Mouse (Mus musculus): Measurements from ENCODE around the gene Fgfr4.
A peak's percentile ranks its signal among the peaks of the same experiment; 100 is the strongest.

Fgfr4 gene

DNA sequence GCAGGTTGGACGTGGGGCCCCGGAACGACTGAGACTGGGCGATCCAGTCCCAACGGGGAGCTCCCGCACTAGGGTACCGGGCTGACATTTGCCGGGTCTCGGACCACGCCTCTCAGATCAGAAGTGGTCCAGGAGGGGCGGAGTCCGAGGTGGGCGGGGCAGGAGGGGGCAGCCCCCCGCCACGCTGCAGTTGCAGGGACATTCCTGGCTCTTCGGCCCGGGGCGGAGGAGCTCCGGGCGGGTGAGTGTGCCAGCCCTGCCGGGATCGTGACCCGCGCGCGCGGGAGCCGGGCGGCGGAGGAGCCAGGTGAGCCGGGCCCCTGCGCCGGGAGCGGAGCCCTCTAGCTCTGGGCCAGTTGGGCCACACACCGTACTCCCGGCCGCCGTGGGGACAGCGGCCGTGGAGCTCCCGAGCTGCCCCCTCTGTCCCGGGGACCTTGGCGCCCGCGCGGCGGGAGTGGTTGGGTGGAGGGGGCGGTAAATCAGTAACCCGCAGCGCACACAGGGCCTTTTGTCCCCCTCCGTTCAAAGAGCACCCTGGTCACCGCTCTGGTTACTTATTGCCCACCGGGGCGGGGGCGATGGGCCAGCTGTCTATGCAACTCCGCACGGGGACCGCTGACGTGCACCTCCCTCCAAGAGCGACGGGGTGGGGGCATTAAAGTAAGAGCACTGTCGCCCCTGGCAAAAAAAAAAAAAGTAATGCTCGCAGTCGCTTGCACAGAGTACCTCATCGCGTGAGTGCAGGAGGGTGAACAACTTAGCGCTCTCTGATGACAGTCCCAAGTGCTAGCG, at the start of gene Fgfr4:
TSS of gene Fgfr4 (plus strand) at position 20 of the 795 bp plus-strand sequence.
- DNase-seq (ENCODE audit: extremely low read depth, insufficient read length, low spot score): no peak

GRCm38 (mm10) chr13:55103351-55103750, 49.1 kb upstream of the Fgfr4 start:
- no peak for DNase-seq (ENCODE audit: extremely low read depth, insufficient read length, low spot score)

DNA sequence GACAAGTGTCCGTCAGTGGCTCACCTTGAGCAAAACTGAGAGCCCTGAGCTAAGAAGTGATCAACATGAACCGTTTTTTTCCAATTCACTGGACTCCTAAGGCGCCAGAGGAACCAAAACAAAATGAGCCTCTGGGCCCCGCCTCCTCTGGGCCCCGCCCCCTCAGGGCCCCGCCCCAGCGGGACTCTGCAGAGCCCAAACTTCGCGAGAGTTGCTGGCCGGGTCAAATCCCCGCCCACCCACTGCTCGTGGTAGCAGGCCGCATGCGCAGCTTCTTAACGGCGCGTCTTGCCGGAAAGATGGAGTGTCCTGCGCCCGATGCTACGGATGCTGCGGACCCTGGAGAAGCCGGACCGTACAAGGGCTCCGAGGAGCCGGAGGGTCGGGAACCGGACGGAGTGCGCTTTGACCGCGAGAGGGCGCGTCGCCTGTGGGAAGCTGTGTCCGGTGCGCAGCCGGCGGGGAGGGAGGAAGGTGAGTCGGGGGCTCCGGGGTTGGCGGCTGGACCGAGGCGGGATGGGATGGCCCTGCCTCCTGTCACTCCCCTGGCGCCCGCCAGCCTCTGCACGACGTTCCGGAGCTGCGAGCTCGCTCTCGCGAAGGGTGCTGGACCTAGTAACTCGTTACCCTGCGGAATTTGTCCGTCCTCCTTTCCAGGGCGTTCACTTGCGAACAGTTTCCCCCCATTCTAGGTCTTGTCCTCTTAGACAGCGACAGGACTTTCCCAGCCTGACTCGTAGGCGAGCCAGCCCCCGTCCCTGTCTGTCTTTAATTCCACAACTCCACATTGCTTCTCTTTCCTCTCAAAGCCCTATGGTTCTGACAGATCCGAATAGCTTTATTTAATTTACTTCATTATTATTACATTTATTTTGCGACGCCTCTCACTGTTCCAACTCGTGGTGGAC, 47.1 kb upstream of the Fgfr4 start, which contains the start of gene Zfp346:
TSS of gene Zfp346 (plus strand) at position 267 of the 908 bp plus-strand sequence.
- DNase-seq (ENCODE audit: extremely low read depth, insufficient read length, low spot score): peak; percentile 94

DNA sequence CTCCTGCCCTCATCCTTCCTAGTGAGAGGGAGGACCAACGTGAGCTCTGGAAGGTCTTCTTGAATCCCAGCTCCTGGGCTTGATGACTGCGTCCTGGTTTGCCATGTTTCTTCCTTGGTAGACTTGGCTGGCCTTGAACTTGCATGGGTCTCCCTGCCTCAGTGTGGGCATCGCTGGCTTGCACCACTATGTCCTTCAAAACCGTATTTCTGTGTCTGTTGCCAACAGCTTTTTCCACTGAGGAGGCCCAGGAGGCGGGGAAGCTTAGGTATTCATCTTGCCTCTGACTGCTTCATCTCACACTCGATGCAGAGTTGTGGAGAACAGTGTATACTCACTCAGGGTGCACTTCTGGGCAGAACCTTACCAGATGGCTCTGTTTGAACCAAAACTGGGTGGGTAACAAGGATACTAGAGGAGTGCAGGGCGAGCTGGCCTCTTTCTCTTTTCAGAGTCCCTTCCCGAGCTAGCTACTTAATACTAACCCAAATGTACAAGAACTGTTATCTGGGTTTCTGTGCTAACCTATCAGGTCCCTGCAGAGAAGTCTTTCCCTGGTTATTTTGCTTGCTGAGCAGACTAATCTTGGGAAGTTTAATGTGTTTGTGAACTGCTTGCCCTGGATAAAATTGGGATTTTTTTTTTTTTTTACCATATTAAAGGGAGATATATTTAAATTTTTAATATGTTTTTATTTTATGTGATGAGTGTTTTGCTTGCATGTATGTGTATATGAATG, 46.3 kb upstream of the Fgfr4 start:
- peak; percentile 14 for DNase-seq (ENCODE audit: extremely low read depth, insufficient read length, low spot score)

DNA sequence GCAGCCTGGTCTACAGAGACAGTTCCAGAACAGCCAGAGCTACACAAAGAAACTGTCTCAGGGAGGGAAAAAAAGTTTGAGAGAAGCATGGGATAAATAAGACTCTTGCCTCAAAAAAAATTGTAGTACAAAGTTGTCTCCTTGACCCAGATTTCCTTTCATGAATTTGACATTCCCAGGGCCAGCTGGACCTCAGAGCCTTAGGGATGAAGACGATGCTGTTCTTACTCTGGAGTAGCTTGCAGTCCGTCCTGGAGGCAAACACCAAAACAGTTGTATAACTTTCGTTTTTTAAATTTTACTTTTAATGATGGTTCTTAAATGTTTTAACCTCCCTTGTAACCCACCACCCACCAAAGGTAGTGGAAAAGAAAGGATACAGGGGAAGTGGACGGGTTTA, 45.3 kb upstream of the Fgfr4 start:
- DNase-seq (ENCODE audit: extremely low read depth, insufficient read length, low spot score): no peak

- peak; percentile 24 for DNase-seq (ENCODE audit: extremely low read depth, insufficient read length, low spot score)
Observed at GRCm38 (mm10) chr13:55107694-55108093, 44.7 kb upstream of the Fgfr4 start.

DNA sequence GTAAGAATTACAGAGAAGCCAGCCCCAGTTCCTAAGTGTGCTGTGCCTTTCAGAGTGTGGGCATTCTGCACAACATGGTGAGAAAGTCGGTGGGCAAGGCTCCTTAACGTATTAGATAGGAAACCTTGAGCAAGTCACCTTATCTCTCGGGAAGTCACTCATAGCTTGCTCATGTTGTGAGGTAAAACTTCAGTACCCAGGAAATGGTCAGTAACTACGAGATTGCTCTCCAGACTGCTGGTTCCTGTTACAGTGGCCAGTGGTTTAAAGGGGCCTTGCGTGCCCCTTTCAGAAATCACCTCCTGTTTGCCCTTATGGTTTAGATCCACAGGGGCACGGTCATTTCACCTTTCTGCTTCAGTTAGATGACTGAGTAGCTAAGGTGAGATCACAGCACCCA, 38.1 kb upstream of the Fgfr4 start:
- no peak for DNase-seq (ENCODE audit: extremely low read depth, insufficient read length, low spot score)

- no peak for DNase-seq (ENCODE audit: extremely low read depth, insufficient read length, low spot score)
Observed at GRCm38 (mm10) chr13:55124903-55125302, 27.5 kb upstream of the Fgfr4 start.

- no peak for DNase-seq (ENCODE audit: extremely low read depth, insufficient read length, low spot score)
Observed at GRCm38 (mm10) chr13:55133448-55133847, 19.0 kb upstream of the Fgfr4 start, which contains the start of gene Gm17617. Gene Gm17617 (minus strand): TSS chr13:55133548.

DNA sequence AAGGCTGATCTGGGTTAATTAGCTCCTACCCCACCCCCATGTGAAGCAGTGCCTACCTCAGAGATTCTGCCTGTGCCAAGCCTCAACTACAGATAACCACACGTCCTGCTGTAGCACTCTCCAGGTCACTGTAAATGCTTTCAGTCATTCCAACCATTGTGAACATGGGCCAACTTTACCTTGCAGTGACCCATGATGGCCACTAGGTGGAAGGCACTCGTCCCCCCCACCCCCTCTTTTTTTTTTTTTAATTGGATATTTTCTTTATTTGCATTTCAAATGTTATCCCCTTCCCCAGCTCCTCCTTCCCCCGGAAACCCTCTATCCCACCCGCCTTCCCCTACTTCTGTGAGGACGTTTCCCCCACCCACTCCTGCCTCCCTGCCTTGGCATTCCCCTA, 17.1 kb upstream of the Fgfr4 start:
- no peak for DNase-seq (ENCODE audit: extremely low read depth, insufficient read length, low spot score)

GRCm38 (mm10) chr13:55140271-55140670, 12.2 kb upstream of the Fgfr4 start:
- DNase-seq (ENCODE audit: extremely low read depth, insufficient read length, low spot score): no peak

DNA sequence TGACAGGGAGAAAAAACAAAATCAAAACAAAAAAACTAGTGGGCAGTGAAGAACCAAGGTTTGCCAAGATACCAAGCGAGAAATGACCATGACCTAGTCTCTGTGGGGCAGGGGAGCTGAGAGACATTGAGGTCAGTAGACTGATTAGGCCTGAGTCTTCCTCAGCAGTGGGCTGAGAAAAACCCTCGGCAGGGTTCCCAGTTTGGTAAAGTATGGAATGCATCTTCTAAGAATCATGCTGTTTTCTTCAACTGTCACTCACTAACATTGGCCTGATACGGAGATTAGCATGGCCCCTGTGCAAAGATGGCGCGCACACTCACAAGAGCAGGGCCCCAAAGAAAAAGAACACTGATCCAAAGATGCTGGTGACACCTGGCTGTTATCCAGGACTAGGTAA, 1.5 kb downstream of the Fgfr4 start:
- DNase-seq (ENCODE audit: extremely low read depth, insufficient read length, low spot score): no peak

DNA sequence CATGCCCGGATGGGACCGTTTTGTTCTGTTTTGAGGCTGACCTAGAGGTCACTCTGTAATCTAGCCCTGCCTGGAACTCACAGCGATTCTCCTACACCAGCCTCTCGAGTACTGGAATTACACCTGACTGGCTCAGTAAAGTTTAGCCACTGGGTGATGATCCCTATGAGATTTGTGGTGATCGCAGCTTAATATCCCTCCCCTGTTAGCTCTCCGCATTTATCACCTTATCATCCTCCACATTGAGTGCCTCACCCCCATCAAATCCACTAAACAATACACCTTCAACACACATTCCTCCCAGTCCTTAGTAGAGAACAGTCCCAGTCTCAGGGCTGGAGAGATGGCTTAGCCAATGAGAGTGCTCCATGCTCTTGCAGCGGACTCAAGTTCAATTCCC, 9.9 kb downstream of the Fgfr4 start:
- DNase-seq (ENCODE audit: extremely low read depth, insufficient read length, low spot score): no peak

GRCm38 (mm10) chr13:55163553-55163952, 11.1 kb downstream of the Fgfr4 start:
- no peak for DNase-seq (ENCODE audit: extremely low read depth, insufficient read length, low spot score)

GRCm38 (mm10) chr13:55165831-55166339, 13.4 kb downstream of the Fgfr4 start:
- no peak for DNase-seq (ENCODE audit: extremely low read depth, insufficient read length, low spot score)

DNA sequence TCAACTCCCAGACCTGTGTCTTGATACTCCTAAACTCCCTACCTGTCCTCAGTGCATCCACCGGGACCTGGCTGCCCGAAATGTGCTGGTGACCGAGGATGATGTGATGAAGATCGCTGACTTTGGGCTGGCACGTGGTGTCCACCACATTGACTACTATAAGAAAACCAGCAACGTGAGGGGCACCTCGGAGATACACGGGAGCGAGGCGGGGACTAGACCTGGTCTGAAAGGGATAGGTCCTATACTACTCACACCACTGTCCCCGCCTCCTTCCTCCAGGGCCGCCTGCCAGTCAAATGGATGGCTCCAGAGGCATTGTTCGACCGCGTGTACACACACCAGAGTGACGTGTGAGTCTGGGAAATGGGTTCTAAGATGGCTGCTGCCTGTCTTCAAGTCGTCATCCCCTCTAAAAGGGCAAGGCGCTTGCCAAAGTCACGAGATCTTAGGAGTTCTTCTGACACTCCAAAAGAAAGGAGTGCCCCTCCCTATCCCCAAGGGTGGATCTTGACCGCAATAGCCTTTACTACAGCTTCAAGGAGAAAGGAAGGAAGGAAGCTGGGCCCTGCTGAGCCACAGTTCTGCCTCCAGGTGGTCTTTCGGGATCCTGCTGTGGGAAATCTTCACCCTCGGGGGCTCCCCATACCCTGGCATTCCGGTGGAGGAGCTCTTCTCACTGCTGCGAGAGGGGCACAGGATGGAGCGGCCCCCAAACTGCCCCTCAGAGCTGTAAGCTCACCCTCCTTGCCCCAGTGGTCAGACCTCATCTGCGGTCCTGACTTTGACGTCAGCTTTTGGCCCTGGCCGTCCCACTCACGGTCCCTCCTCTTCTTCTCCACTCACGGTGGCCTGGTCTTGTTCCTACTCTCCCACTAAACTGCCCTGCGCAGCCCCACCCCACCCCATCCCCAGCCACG, 14.6 kb downstream of the Fgfr4 start:
- no peak for DNase-seq (ENCODE audit: extremely low read depth, insufficient read length, low spot score)

GRCm38 (mm10) chr13:55167798-55168197, 15.4 kb downstream of the Fgfr4 start:
- no peak for DNase-seq (ENCODE audit: extremely low read depth, insufficient read length, low spot score)

DNA sequence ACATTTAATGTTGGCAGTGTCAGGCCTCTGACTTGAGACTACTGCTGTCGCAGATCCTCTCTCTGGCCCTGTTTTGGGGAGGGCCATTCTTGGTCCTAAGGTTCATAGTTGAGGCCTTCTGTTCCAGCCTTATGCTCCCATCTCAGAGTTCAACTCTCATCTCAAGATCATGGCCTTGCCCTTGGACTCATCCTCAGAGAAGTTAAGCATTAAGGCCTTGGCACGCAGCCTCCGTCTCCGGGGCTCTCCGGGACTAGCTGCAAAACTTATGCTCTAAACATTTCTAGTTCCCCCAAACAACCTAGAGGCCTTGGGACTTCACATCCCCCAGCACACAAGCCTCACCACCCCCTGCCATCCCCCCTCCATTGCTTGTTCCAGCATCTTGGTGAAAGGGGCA, 15.8 kb downstream of the Fgfr4 start:
- no peak for DNase-seq (ENCODE audit: extremely low read depth, insufficient read length, low spot score)

- DNase-seq (ENCODE audit: extremely low read depth, insufficient read length, low spot score): no peak
Observed at GRCm38 (mm10) chr13:55168958-55169369, 16.5 kb downstream of the Fgfr4 start.

Data from 3134 (cell line).